Mouse (Mus musculus): ENCODE results near the gene Arf4.

The Arf4 gene

GRCm38 (mm10) chr14:26637851-26638707 is at the start of gene Arf4:
Gene Arf4, plus strand, starts transcription at chr14:26638074.
- peak; percentile 96 to 97 for DNase-seq

- no peak for DNase-seq
Measured at GRCm38 (mm10) chr14:26591353-26591752, 46.5 kb upstream of the Arf4 start.

- no peak for DNase-seq
Measured at GRCm38 (mm10) chr14:26593281-26593895, 44.5 kb upstream of the Arf4 start.

GRCm38 (mm10) chr14:26595167-26595566 is 42.7 kb upstream of the Arf4 start:
- DNase-seq, result no peak

- no peak for DNase-seq
Measured at GRCm38 (mm10) chr14:26595695-26596365, 42.0 kb upstream of the Arf4 start.

GRCm38 (mm10) chr14:26605354-26605753 is 32.5 kb upstream of the Arf4 start:
- no peak for DNase-seq

GRCm38 (mm10) chr14:26609674-26610073 is 28.2 kb upstream of the Arf4 start:
- DNase-seq, result no peak

- DNase-seq, result no peak
Measured at GRCm38 (mm10) chr14:26610689-26611088, 27.2 kb upstream of the Arf4 start.

GRCm38 (mm10) chr14:26625301-26625700 is 12.6 kb upstream of the Arf4 start:
- no peak for DNase-seq

GRCm38 (mm10) chr14:26626605-26627140 is 11.2 kb upstream of the Arf4 start:
- DNase-seq, result no peak

GRCm38 (mm10) chr14:26637025-26637850 is 636 bp upstream of the Arf4 start:
- no peak for DNase-seq

- peak; percentile 39 to 42 for DNase-seq
Measured at GRCm38 (mm10) chr14:26638708-26639084, 822 bp downstream of the Arf4 start.

- DNase-seq, result no peak
Measured at GRCm38 (mm10) chr14:26639251-26639650, 1.4 kb downstream of the Arf4 start.

GRCm38 (mm10) chr14:26639961-26640360 is 2.1 kb downstream of the Arf4 start:
- no peak for DNase-seq

- DNase-seq, result no peak
Measured at GRCm38 (mm10) chr14:26643006-26643624, 5.2 kb downstream of the Arf4 start.

- DNase-seq, result no peak
Measured at GRCm38 (mm10) chr14:26645989-26646650, 8.2 kb downstream of the Arf4 start.

GRCm38 (mm10) chr14:26647811-26648210 is 9.9 kb downstream of the Arf4 start:
- no peak for DNase-seq

GRCm38 (mm10) chr14:26651901-26652300 is 14.0 kb downstream of the Arf4 start:
- DNase-seq, result no peak

GRCm38 (mm10) chr14:26658178-26658577 is 20.3 kb downstream of the Arf4 start:
- DNase-seq, result no peak

GRCm38 (mm10) chr14:26660233-26660632 is 22.4 kb downstream of the Arf4 start:
- DNase-seq, result no peak

GRCm38 (mm10) chr14:26662016-26662415 is 24.1 kb downstream of the Arf4 start:
- DNase-seq, result no peak

Data from thymus, adult 18-20 months (tissue).